Mouse (Mus musculus): ENCODE results near the gene Islr.
A peak's percentile ranks its signal among the peaks of the same experiment; 100 is the strongest.

The Islr gene

GRCm38 (mm10) chr9:58196610-58197567 is 7.2 kb downstream of the Islr start:
- ATAC-seq (ENCODE audit: low TSS enrichment), result no peak

- no peak for ATAC-seq (ENCODE audit: low TSS enrichment)
Measured at GRCm38 (mm10) chr9:58196141-58196540, 8.0 kb downstream of the Islr start.

- no peak for ATAC-seq (ENCODE audit: low TSS enrichment)
Measured at GRCm38 (mm10) chr9:58195671-58196070, 8.4 kb downstream of the Islr start.

- ATAC-seq (ENCODE audit: low TSS enrichment), result no peak
Measured at GRCm38 (mm10) chr9:58194222-58194621, 9.9 kb downstream of the Islr start.

- ATAC-seq (ENCODE audit: low TSS enrichment), result no peak
Measured at GRCm38 (mm10) chr9:58184456-58184855, 19.6 kb downstream of the Islr start.

- no peak for ATAC-seq (ENCODE audit: low TSS enrichment)
Measured at GRCm38 (mm10) chr9:58179390-58179789, 24.7 kb downstream of the Islr start.

GRCm38 (mm10) chr9:58177165-58177564 is 26.9 kb downstream of the Islr start:
- ATAC-seq (ENCODE audit: low TSS enrichment), result no peak

- ATAC-seq (ENCODE audit: low TSS enrichment), result peak; percentile 83
Measured at GRCm38 (mm10) chr9:58175745-58176487, 28.2 kb downstream of the Islr start.

- ATAC-seq (ENCODE audit: low TSS enrichment), result peak; percentile 75
Measured at GRCm38 (mm10) chr9:58174818-58175251, 29.3 kb downstream of the Islr start.

GRCm38 (mm10) chr9:58172863-58173262 is 31.2 kb downstream of the Islr start:
- ATAC-seq (ENCODE audit: low TSS enrichment), result no peak

GRCm38 (mm10) chr9:58169426-58169825 is 34.7 kb downstream of the Islr start:
- ATAC-seq (ENCODE audit: low TSS enrichment), result no peak

- no peak for ATAC-seq (ENCODE audit: low TSS enrichment)
Measured at GRCm38 (mm10) chr9:58168880-58169279, 35.2 kb downstream of the Islr start.

- ATAC-seq (ENCODE audit: low TSS enrichment), result no peak
Measured at GRCm38 (mm10) chr9:58165779-58166178, 38.3 kb downstream of the Islr start.

- ATAC-seq (ENCODE audit: low TSS enrichment), result no peak
Measured at GRCm38 (mm10) chr9:58163146-58163545, 41.0 kb downstream of the Islr start.

GRCm38 (mm10) chr9:58162173-58162572 is 41.9 kb downstream of the Islr start:
- no peak for ATAC-seq (ENCODE audit: low TSS enrichment)

GRCm38 (mm10) chr9:58160315-58160714 is 43.8 kb downstream of the Islr start:
- ATAC-seq (ENCODE audit: low TSS enrichment), result no peak

GRCm38 (mm10) chr9:58159855-58160254 is 44.3 kb downstream of the Islr start:
- peak; percentile 71 for ATAC-seq (ENCODE audit: low TSS enrichment)

- ATAC-seq (ENCODE audit: low TSS enrichment), result peak; percentile 42; the same call in 1 of the 2 replicates
Measured at GRCm38 (mm10) chr9:58158541-58159311, 45.4 kb downstream of the Islr start.

GRCm38 (mm10) chr9:58157838-58158237 is 46.3 kb downstream of the Islr start:
- ATAC-seq (ENCODE audit: low TSS enrichment), result no peak

- ATAC-seq (ENCODE audit: low TSS enrichment), result no peak
Measured at GRCm38 (mm10) chr9:58156819-58157560, 47.1 kb downstream of the Islr start.

GRCm38 (mm10) chr9:58155366-58155765 is 48.7 kb downstream of the Islr start:
- no peak for ATAC-seq (ENCODE audit: low TSS enrichment)
